Mouse (Mus musculus) right cerebral cortex, postnatal 4 days (tissue): Measurements from ENCODE around the gene Tbpl2.

Experiments used
- DNase-seq: peaks from one replicate; pipeline ENCODE4 v3.0.0-alpha.2; 2022

Tbpl2 gene

GRCm38 (mm10) chr2:24096495-24096894 is at the start of gene Tbpl2:
TSS of gene Tbpl2 (minus strand) at chr2:24096595.
- no peak for DNase-seq

DNA sequence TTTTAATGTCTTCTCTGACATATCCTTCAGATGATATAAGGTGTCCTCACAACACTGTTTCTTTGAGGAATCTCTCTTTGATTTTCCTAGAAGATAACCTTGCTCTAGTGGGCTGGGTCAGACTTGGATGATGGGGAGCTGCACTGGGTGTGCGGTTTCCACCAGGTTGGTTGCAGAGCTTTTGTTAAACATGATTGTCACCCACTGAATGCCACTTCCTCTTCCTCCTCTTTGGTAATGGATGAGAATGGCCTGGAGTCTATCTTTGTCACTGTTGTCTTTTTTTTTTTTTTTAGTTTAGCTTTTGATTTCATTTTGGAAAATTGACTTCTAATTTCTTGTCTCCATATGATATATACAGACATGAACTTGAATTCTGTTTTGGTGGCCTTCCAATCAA is 38.0 kb upstream of the Tbpl2 start:
- no peak for DNase-seq

DNA sequence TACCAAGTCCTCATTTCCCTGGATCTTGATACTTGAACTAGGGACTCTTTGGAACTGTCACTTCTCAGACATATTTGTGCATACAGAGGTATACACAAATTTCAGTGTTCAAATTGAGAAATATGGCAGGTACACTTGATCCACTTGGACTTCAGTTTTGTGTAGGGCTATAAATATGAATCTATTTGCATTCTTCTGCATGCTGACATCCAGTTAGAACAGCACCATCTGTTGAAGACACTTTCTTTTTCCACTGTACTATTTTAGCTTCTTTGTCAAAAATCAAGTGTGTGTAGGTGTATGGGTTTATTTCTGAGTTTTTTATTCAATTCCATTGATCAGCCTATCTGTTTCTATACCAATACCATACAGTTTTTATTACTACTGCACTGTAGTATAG is 12.7 kb upstream of the Tbpl2 start:
- no peak for DNase-seq

DNA sequence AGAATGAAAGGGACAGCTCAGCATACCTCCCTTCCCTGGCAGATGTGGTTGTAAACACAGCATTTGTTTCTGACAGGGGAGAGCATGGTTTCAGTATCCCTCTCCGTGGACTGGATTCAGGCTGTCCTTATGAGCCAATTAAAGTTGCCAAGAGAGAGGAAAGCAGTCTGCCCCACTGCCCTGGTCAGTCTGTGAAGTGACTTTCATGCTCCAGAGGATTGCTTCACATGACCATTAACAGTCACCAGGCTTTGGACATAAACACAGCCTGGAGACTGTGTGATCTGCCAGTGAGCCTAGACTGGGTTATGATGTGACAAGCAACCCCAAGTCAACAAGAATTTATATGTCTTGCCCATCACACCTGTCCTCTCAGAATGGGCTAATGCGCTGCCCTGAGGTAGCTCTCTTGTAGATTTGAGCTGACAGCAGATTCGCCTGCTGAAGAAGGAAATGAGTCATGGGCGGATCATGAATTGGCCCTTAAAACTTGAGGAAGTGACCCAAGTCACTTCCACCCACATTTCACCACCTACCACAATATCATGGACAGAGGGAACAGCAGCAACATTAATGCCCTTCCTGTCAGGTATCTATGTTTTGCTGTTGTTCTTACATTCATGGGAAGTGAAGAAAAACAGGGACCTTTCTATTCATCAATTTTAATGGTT is 7.4 kb upstream of the Tbpl2 start:
- no peak for DNase-seq

DNA sequence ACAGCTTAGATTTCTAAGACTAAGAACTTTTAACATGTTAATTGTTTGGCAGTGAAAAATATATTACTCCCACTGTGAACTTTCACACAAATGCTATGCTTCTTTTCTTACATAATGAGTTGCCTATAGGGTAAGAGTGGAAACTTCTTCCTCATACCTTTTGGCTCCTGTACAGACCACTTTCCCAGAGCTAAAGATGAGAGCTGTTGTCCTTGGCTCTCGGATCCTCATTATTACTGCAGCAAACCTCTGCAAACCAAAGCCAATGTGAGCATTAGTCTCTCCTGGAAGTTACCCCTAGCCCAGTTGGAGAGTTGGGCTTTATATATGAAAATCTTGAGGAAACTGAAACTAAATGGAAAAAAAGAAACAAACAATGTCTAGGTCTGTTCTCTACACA is 5.5 kb downstream of the Tbpl2 start:
- no peak for DNase-seq

GRCm38 (mm10) chr2:24050459-24050858 is 45.9 kb downstream of the Tbpl2 start:
- no peak for DNase-seq

- DNase-seq: no peak
Measured at GRCm38 (mm10) chr2:24049344-24049990, 46.9 kb downstream of the Tbpl2 start, which contains the start of gene Hnmt. TSS of gene Hnmt (minus strand) at chr2:24049394.

DNA sequence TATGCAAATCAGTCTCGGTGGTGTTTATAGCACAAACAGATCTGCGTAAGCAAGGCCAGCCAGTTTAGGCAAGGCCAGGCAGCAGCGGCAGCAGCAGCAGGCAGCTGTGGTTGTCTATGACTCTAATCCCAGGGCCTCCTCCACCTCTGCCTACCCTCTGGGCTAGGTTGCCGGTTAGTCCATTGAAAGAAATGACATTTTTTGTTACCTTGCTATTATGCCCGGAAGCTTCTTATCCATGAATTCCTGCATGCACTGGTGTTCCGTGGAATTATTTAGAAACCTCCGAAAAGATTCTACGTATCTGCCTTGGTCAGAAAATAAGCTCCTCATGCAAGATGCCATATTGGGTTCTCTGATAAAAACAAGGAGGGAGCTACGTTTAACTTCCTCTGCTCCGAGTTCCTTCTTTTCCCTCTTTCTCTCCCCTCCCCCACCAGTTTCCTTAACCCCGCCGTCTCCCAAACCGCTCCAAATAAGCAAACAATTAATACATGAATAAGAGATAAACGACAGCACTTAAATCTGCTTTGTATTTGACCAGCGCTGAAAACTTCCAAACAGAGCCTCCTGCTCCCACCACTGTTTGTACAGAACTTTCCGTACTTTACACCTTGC is 47.8 kb downstream of the Tbpl2 start:
- DNase-seq: peak; percentile 44

DNA sequence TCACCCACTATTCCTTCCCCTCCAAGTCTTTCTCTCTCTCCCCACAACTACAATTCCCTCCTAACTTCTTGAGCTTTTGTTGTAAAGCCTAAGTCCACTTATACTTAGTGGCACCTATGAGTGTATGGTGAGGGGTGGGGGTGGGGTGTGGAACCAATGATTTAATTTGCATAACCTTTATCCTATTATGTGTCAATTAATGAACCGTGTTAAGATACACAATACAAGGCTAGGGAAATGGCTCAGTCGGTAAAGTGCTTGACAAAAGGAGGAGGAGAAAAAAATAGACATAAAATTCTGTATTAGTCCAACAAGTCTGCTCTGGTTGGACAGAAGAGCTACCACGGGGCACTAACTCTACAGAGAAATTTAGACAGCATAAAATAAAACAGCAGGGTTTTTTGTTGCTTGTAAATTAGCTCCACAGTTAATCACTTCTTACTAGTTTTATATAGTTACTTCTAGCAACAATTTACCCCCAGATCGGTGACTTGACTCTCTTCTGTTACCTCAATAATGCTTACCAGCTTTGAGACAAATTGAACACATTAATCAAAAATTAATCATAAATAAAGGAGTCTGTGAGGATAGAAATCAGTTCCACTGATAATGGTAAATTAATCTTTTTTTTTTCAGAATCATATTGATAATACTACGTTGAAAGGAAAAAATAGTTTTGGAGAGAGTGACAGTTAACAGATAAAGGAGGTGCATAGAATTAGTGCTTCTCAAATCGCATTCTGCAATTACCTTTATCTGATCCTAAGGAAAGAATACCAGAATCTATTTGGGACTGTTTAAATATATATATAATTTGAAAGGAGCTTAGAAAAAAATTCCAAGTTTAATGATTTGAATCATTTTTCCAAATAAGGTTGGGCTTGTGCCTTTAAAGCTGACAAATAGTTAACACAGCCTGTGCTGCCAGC is 48.6 kb downstream of the Tbpl2 start:
- DNase-seq: no peak

DNA sequence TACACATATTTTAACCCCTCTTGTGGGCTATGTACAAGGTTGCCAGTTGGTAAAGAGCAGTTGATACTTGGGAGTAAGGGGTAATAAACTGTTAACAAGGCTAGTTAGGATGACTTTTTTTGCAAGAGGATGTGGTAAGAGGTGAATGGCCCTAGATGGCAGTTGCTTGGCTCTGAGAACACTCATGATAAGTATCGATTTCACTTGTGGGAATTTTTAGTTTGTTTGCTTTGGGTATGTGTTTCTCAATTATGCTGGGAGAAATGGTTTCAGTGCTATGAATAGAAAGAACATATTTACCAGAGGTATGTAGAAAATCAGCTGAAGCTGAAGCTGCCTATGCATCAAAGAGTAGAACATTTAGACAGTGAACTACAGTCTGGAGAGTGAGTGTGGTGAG is 53.5 kb downstream of the Tbpl2 start:
- no peak for DNase-seq

DNA sequence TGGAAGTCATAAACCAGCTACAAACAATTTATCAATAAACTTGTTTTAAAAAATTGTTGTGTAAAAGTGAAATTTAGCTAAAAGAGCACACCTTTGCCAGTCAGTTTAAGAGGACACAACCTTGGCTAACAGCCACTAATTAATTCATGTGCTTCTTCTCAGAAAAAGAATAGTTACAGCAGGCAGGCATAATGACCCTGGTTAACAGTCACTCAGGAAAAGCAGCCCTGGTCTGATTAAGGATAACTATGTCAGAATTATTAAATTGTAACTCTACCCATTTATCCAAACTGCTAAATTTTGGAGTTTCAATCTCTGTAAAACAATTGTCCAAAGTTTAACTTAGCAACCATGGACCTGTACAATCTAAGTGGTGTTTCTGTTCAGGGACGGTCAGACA is 55.9 kb downstream of the Tbpl2 start:
- no peak for DNase-seq
